Mouse (Mus musculus) liver, embryonic 12.5 days (tissue): ENCODE data around the gene Pdcl3. TPM values are rescaled to one million over a fixed set of nuclear protein-coding genes. Genes with fewer than 3 reads are reported as not detected.

Source experiments
- ATAC-seq: fragments of 200-750 bp; cut with Nextera tagmentation; 2 replicates; pipeline ENCODE4 v1.8.0; 2017; ENCODE audit warnings: moderate number of reproducible peaks, mild to moderate bottlenecking, moderate library complexity
- H3K27ac ChIP-seq: fragments of 300-500 bp; sonication (generic); 2 replicates; pipeline ENCODE4 v1.5.1; 2016; ENCODE audit warnings: mild to moderate bottlenecking
- H3K27me3 ChIP-seq: fragments of 300-500 bp; sonication (generic); replicated peaks from 2 replicates; pipeline ENCODE4 v1.6.1; 2016; ENCODE audit warnings: mild to moderate bottlenecking, moderate library complexity
- H3K36me3 ChIP-seq: fragments of 300-500 bp; sonication (generic); 2 replicates; pipeline ENCODE4 v1.6.1; 2016; ENCODE audit warnings: mild to moderate bottlenecking, moderate library complexity
- H3K4me1 ChIP-seq: fragments of 300-500 bp; sonication (generic); 2 replicates; pipeline ENCODE4 v1.6.1; 2016
- H3K4me2 ChIP-seq: fragments of 300-500 bp; sonication (generic); 2 replicates; pipeline ENCODE4 v1.6.1; 2016; ENCODE audit warnings: mild to moderate bottlenecking, moderate library complexity
- H3K4me3 ChIP-seq: fragments of 300-500 bp; sonication (generic); 2 replicates; pipeline ENCODE4 v1.5.1; 2016; ENCODE audit warnings: mild to moderate bottlenecking, moderate library complexity
- H3K9ac ChIP-seq: fragments of 300-500 bp; sonication (generic); 2 replicates; pipeline ENCODE4 v1.6.1; 2016; ENCODE audit warnings: mild to moderate bottlenecking, moderate library complexity
- H3K9me3 ChIP-seq: fragments of 300-500 bp; sonication (generic); replicated peaks from 2 replicates; pipeline ENCODE4 v1.6.1; 2016; ENCODE audit warnings: mild to moderate bottlenecking, moderate library complexity
- WGBS: fragments of 180-500 bp; shearing (Covaris S2); methylation state at CpG from one replicate; pipeline ENCODE4 v1.1.7; 2016; ENCODE audit not compliant: insufficient replicate concordance; 5-methylcytosine and 5-hydroxymethylcytosine counted together
- polyA plus RNA-seq: library from polyadenylated mRNA; unstranded; fragments of >200 nt; fragmentation: Nextera tagmentation; extraction: Ambion mirVana; gene quantifications from 2 replicates; pipeline ENCODE4 v1.2.1, GENCODE M21; 2016

The Pdcl3 gene
- 61.0 TPM in 2 replicates for polyA plus RNA-seq

DNA sequence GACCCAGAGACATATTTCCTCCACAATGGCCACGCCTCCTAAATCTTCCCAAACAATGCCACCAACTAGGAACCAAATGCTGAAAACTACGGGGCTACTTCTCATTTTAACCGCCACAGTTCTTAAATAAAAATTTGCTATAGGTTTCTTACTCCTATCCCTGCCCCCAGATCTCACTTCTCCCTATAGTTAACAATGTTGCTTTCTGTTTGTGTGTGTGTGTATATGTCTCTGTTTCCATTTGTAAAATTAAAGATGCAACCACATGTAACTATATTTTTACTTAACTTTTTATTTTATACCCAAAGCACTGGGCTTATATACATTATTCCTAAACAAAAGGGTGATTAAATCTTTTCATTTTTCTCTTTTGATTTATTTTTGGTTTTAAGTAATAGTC, at the start of gene Pdcl3:
TSS of gene Pdcl3 (plus strand) at position 301 of the 400 bp plus-strand sequence.
- no peak within 1 kb of the TSS for H3K4me3 ChIP-seq
- H3K4me1 ChIP-seq: peaks cover 18% of the 10 kb centered on the region
- no peak within 1 kb of the TSS for H3K27ac ChIP-seq
- no peak within 1 kb of the TSS for H3K9ac ChIP-seq
- 83% methylated on average over 3 of the region's 3 CpGs for WGBS
- no peaks in the 10 kb centered on the region for H3K36me3 ChIP-seq
- no peaks in the 10 kb centered on the region for H3K27me3 ChIP-seq
- ATAC-seq: no peak
- no peaks in the 10 kb centered on the region for H3K9me3 ChIP-seq
- no peak within 1 kb of the TSS for H3K4me2 ChIP-seq

DNA sequence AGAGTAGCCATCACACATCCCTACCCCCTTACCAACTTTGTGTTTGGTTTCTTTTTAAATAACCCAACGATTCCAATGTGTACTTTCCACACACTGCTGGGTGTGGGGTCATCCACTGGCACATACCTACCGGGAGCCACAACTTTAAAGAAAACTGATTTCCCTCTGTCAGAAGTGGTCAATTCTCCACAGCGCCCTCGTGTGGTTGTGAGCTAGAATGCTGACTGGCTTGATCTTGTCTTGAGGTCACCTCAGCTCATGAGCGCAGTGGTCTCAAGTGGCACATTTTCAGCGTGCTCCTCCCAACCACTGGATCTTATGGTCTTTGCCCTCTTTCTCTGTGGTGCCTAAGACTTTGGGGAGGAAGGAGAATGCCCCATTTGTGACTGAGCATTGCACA, 48.6 kb upstream of the Pdcl3 start:
- H3K27ac ChIP-seq: no peak overlapping the region
- H3K4me1 ChIP-seq: no peaks in the 10 kb centered on the region
- 23% methylated on average over 6 of the region's 6 CpGs for WGBS
- no peaks in the 10 kb centered on the region for H3K9me3 ChIP-seq
- no peak overlapping the region for H3K4me3 ChIP-seq
- no peak overlapping the region for H3K9ac ChIP-seq
- H3K27me3 ChIP-seq: 0 out of 2 replicates have a peak, but pooled peaks cover 4% of the 10 kb centered on the region
- H3K4me2 ChIP-seq: no peak overlapping the region
- no peak for ATAC-seq
- no peaks in the 10 kb centered on the region for H3K36me3 ChIP-seq

DNA sequence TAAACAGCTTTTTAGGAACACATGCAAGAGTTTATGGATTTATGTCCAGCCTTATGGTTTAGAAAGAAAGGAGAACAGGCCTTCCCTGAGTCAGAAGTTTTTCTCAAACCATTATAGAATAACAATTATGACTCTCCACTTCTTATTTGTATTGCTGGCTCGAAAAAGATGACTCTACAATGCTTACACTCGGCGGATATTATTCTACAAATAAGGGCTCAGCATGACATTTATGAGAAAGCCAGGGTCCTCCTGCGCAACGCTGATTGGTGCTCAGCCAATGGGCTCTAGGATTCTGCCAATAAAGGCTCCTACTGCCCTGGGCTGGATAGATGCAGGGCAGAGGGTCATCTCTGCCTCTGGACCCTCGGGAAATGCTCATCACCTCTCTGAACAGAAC, 46.6 kb upstream of the Pdcl3 start, which contains the start of gene Nms:
TSS of gene Nms (plus strand) at position 301 of the 400 bp plus-strand sequence.
- H3K36me3 ChIP-seq: no peaks in the 10 kb centered on the region
- 61% methylated on average over 6 of the region's 6 CpGs for WGBS
- H3K4me1 ChIP-seq: no peaks in the 10 kb centered on the region
- H3K9ac ChIP-seq: no peak within 1 kb of the TSS
- no peak within 1 kb of the TSS for H3K27ac ChIP-seq
- H3K4me3 ChIP-seq: no peak within 1 kb of the TSS
- no peak within 1 kb of the TSS for H3K4me2 ChIP-seq
- no peaks in the 10 kb centered on the region for H3K9me3 ChIP-seq
- H3K27me3 ChIP-seq: 0 out of 2 replicates have a peak, but pooled peaks cover 4% of the 10 kb centered on the region
- no peak for ATAC-seq

DNA sequence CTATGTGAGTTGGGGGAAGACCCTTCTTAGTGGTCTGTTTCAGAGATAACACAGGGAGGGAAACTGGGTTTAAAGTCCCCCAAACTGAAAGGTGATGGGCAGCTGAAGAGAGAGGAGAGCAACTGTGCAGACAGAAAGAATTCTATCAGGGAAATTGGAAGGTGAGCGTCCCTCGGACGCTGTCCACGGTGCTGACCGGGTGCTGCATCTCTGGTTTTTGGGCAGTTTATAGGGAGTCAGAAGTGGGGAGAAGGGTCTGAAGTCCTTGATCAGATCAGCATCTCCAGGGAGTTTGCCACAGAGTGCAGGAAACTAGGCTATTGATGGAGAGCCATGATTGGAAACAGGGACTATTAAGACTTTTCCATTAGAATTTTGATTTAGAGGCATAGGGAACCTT, 45.8 kb upstream of the Pdcl3 start:
- Histone ChIP-seq H3K9me3 (no peaks in the 10 kb centered on the region), H3K36me3 (no peaks in the 10 kb centered on the region), H3K4me2 (no peak overlapping the region), H3K27me3 (0 out of 2 replicates have a peak, but pooled peaks cover 4% of the 10 kb centered on the region), H3K4me3 (no peak overlapping the region), H3K27ac (no peak overlapping the region), H3K4me1 (no peaks in the 10 kb centered on the region), H3K9ac (no peak overlapping the region)
- ATAC-seq: no peak
- 7% methylated on average over 5 of the region's 5 CpGs for WGBS

DNA sequence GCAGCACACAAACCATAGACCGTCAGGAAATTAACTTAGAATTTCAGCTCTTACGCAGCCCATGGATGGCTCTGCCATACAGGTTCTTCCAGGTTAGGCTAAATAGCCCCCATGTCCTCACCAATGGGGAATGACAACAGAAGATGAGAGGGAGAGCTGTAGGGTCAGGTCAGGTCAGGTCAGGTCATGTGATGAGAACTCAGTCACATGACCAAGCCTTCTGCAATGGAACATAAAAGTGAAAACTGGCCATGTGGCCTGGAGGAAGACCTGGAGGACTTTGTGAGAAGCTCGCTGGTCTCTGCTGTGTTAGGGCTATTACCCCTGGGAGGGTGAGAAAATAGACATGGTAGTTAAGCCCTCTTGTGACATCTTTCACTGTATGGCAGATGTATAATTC, 29.0 kb upstream of the Pdcl3 start:
- Histone ChIP-seq H3K36me3 (no peaks in the 10 kb centered on the region), H3K4me2 (no peak overlapping the region), H3K27me3 (no peaks in the 10 kb centered on the region), H3K27ac (no peak overlapping the region), H3K4me3 (no peak overlapping the region), H3K9ac (no peak overlapping the region), H3K9me3 (no peaks in the 10 kb centered on the region), H3K4me1 (no peaks in the 10 kb centered on the region)
- 75% methylated on average over 3 of the region's 3 CpGs for WGBS
- ATAC-seq: no peak

DNA sequence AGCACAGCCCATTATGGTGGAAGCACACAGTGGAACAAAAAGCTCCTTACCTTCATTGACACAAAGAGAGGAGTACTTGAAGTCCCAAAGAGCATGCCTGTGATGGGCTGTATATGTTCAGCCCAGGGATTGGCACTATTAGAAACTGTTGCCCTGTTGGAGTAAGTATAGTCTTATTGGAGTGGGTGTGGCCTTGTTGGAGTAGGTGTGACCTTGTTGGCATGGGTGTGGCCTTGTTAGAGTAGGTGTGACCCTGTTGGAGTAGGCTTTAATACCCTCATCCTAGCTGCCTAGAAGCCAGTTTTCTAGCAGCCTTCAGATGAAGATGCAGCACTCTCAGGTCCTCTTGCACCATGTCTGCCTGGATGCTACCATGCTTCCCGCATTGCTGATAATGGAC, 16.3 kb upstream of the Pdcl3 start:
- no peak for ATAC-seq
- no peaks in the 10 kb centered on the region for H3K27me3 ChIP-seq
- H3K9ac ChIP-seq: no peak overlapping the region
- 77% methylated on average over 1 of the region's 1 CpGs for WGBS
- H3K27ac ChIP-seq: no peak overlapping the region
- no peak overlapping the region for H3K4me2 ChIP-seq
- no peaks in the 10 kb centered on the region for H3K36me3 ChIP-seq
- no peaks in the 10 kb centered on the region for H3K9me3 ChIP-seq
- no peak overlapping the region for H3K4me3 ChIP-seq
- H3K4me1 ChIP-seq: no peaks in the 10 kb centered on the region

DNA sequence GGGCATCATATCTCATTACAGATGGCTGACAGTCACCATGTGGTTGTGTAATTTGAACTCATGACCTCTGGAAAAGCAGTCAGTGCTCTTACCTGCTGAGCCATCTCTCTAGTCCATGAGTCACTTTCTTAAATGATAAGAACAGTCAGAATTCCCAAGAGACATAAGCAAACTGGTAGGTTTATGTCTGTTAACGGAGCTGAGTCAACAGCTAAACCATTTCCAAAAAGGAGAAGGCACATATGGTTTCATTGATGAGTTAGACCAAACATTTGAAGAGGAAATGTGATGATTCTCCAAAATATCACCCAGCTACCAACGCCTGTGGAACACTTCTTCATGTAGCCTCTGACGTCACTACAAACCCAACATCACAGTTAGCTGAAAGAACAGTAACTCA, 13.7 kb upstream of the Pdcl3 start:
- no peak overlapping the region for H3K4me2 ChIP-seq
- 66% methylated on average over 3 of the region's 3 CpGs for WGBS
- no peaks in the 10 kb centered on the region for H3K36me3 ChIP-seq
- no peaks in the 10 kb centered on the region for H3K9me3 ChIP-seq
- no peaks in the 10 kb centered on the region for H3K27me3 ChIP-seq
- H3K27ac ChIP-seq: no peak overlapping the region
- no peak overlapping the region for H3K4me3 ChIP-seq
- no peak for ATAC-seq
- H3K4me1 ChIP-seq: no peaks in the 10 kb centered on the region
- H3K9ac ChIP-seq: no peak overlapping the region

DNA sequence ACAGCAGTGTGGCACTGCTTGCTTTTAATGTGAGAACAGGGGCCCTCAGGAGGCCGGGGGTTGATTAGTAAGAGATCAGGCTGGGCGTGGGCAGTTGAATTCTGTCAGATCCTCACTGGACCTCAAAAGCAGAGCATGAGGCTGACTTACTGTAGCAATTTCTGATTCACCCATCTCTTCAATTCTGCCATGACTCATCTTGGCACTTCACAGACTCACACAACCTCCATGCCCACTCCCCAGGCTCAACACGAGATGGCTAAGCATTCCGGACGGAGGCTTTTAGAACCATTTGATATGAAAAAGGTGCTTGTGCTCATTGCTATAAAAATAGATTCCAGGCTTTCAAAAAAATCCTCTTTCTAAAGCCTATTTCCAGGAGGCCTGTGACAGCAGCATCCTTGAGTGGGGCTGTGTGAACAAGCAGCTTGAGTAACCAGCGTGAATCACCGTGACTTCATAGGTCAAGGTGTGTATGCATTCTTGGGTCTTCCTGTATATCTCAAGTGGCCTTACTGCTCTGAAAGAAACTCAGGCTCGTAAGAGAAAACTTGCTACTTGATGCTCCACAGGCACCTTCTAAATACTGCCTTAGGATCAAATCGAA, 12.3 kb upstream of the Pdcl3 start:
- Histone ChIP-seq H3K9ac (no peak overlapping the region), H3K4me3 (no peak overlapping the region), H3K9me3 (no peaks in the 10 kb centered on the region), H3K4me2 (no peak overlapping the region), H3K27me3 (no peaks in the 10 kb centered on the region), H3K27ac (no peak overlapping the region), H3K4me1 (no peaks in the 10 kb centered on the region), H3K36me3 (no peaks in the 10 kb centered on the region)
- 70% methylated on average over 9 of the region's 9 CpGs for WGBS
- ATAC-seq: no peak

DNA sequence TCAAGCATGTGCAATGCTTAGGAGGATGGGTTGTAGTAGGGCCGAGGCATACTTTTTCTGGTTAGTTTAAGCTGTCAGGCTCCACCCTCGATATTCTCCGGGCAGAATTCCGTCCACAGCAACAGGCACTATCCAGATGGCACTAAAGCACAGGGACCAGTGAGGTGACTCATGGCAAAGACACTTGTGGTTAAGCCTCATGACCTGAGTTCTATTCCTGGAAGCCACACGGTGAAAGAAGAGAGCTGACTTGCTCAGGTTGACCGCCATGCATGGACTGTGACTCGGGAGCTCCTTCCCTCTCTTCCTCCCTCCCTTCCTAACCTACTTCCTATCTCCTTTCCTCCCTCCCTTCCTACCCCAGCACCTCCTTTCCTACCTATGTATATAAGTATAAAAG, 5.5 kb upstream of the Pdcl3 start:
- Histone ChIP-seq H3K36me3 (no peaks in the 10 kb centered on the region), H3K9me3 (no peaks in the 10 kb centered on the region), H3K27ac (no peak overlapping the region), H3K4me2 (no peak overlapping the region), H3K9ac (no peak overlapping the region), H3K4me3 (no peak overlapping the region), H3K27me3 (no peaks in the 10 kb centered on the region), H3K4me1 (no peaks in the 10 kb centered on the region)
- ATAC-seq: no peak
- 58% methylated on average over 7 of the region's 7 CpGs for WGBS

DNA sequence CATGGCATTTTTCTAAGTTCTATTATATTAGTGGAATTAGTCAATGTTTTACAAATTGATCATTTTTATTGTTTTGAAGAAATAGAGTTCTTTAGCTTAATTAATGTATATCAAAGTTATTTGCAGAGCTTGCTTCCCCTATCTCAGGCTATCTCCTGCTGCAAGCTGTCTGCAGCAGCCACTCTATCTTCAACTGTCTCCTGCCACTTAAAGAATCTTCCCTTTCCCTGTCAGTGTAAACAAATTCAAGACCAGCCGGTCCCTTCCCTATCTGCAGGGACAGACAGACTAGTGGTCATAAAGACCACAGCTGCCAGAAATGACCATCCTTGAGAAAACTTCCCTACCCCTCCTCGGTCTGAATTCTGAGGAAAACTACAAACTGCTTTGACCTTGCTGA, 1.5 kb upstream of the Pdcl3 start:
- H3K4me3 ChIP-seq: no peak overlapping the region
- 15% methylated on average over 2 of the region's 2 CpGs for WGBS
- H3K27me3 ChIP-seq: no peaks in the 10 kb centered on the region
- H3K4me1 ChIP-seq: peaks cover 14% of the 10 kb centered on the region
- no peaks in the 10 kb centered on the region for H3K9me3 ChIP-seq
- ATAC-seq: no peak
- no peaks in the 10 kb centered on the region for H3K36me3 ChIP-seq
- no peak overlapping the region for H3K9ac ChIP-seq
- no peak overlapping the region for H3K27ac ChIP-seq
- no peak overlapping the region for H3K4me2 ChIP-seq

DNA sequence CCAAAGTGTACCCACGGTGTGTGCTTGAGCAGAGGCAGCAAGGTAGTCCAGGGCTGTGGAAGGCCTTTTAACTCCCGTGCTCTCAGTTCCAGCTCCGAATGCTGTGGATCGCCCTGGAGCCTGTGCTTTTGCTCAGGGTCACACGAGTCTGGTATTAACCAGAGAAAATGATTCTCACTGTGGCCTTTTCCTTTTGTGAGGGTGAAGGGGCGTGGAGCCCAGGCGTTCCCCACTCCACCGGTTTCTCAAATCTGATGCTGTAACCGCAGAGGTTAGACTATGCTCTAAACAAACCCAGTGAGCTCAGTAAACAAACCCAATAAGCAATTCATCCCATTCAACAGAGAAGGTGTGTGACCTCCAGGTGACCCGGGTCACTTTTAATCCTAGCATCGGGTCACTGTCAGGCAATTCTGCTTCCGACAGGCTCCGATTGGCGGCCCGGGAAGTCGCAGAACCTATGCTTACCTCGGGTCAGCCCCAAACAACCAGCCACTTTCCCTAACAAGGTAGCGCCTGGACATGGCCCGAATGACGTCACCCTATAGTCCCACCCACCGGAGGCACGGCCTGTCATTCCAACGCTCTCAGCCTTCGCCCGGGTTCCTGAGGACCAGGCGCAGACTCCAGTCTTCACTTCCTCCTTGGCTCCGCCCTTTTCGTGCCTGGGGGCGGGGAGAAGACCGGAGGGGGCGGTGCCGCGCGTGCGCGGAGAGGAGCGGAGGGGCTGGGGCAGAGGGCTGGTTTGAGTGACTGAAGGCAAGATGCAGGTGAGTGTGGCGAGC, 1.9 kb downstream of the Pdcl3 start:
- H3K27me3 ChIP-seq: no peaks in the 10 kb centered on the region
- peak overlapping the region; percentile 72 for H3K4me3 ChIP-seq
- peak overlapping the region; percentile 74 for H3K4me2 ChIP-seq
- peak overlapping the region; percentile 73 for H3K9ac ChIP-seq
- peaks cover 18% of the 10 kb centered on the region for H3K4me1 ChIP-seq
- WGBS: 6% methylated on average over 38 of the region's 38 CpGs
- H3K36me3 ChIP-seq: peaks cover 7% of the 10 kb centered on the region
- peak overlapping the region; percentile 68 for H3K27ac ChIP-seq
- no peaks in the 10 kb centered on the region for H3K9me3 ChIP-seq
- ATAC-seq: peak; percentile 98

DNA sequence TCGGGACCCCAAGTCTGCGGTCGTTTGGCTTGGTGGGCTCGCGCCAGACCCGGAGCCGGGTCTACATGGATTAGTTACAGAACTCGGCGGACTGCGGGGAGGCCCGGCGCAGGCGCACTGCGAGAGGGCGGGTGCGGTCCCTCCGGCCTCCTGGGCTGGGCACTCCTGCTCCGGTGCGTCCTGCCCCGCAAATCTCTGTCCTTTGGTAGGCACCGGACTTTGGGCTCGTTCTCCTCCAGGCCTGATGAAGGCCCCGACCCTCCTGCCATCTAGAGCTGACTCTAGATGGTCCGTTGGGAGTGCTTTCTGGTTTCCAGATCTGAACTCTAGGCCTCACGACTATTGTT, 2.4 kb downstream of the Pdcl3 start:
- H3K27ac ChIP-seq: peak overlapping the region; percentile 68
- under 1% methylated on average over 25 of the region's 25 CpGs for WGBS
- ATAC-seq: peak; percentile 91

More for the DNA sequence above, 2.4 kb downstream of the Pdcl3 start:
- Histone ChIP-seq H3K27me3 (no peaks in the 10 kb centered on the region), H3K4me3 (peak overlapping the region; percentile 72), H3K36me3 (peaks cover 9% of the 10 kb centered on the region), H3K4me2 (peak overlapping the region; percentile 74), H3K9ac (peak overlapping the region; percentile 73), H3K9me3 (no peaks in the 10 kb centered on the region), H3K4me1 (peaks cover 18% of the 10 kb centered on the region)
